Mouse (Mus musculus) adrenal gland, postnatal 10 days (tissue): ENCODE data around the gene Slit3. TPM values are rescaled to one million over a fixed set of nuclear protein-coding genes. Genes with fewer than 3 reads are reported as not detected.

Experiments used
- DNase-seq: peaks from one replicate; pipeline ENCODE4 v3.0.0; 2021; ENCODE audit warnings: mixed read lengths
- total RNA-seq, 2 experiments: library from RNA; stranded (reverse); gene quantifications; 2 replicates each; pipeline ENCODE4 v1.2.3; 2021

The Slit3 gene
- total RNA-seq, 2 experiments from 2014 or later: 36.9 to 45.0 TPM

DNA sequence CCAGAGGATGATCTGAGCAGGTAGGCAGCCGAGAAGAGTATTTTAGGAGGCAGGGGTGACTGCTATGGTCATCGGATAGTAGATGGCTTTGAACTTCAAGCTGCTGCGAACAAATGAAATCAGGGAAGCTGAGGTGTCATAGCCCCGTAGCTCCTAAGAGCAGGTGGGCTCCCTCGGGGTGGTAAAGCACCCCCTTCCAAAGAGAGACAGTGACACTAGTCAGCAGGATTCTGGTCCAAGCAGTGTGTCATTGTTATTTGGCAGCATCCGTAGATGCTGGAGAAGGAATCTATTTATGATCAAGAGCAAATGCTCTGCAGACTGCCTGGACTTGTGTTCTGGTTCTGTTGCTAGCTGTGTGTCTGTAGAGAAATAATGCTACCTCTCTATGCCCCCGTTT lies 154.3 kb downstream of the Slit3 start:
- no peak for DNase-seq

DNA sequence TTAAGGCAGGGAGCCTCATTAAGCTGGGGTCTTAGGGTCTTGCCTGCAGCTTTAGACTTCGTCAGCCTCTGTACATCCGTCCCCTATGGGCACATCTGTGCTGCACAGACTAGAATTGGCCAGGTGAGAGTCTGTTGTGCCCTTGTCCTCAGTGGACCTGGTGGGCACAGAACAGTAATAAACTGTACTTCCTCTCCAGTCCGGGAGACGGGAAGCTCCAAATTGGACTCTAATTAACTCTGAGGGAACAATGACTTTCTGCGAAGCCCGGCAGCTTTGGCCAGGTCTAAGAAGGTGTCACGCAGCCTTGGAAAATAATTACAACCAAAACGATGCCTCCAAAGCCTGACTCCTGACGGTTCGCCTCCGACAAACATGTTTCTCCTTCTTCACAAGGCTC lies 155.0 kb downstream of the Slit3 start:
- DNase-seq: no peak

DNA sequence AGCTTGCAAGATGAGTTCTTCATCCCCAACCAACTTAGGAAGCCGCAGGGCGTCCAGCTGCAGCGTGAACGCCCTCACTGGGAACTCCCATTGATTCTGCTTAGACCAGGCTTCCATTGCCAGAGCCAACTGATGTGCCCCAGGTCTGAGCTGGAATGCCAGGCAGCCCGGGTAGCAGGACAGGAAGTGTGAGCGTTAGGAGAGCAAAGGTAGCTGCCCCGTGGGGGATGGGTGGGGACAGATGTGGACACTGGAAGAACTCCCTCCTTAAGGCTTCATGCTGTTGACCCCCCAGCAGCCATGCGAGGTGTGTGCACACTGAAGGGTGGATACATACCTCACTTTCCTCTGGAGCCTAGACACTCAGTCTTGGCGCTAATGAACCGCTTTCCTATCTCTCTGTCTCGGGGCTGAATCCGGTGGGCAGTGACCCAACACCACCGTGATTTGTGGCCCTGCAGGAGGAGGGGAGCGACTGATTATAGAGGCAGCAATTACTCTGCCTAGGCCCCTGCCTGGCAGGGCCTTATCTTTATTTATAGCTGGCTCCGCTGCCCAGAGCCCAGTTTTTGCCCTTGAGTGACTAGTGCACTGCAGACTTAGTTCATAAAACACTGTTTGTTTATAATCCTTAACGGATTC lies 157.2 kb downstream of the Slit3 start:
- DNase-seq: peak; percentile 75

DNA sequence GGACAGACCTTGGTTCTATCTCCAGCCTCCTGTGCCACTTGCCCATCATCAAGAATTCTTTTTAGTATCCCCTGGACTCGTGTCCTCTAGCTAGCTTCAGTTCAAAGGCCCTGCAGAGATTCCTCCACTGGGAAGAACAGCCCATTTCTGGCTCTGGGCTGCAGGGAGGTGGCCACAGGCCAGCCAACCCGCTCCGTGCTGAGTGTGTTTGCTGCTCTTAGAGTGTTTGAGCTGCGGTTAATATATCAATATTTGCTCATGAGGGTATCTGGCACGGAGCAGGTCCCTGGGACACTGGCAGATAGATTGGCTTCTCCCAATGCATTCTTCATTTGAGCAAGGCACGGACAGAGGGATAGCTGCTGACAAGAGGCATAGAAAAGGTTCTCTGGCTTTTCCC lies 159.8 kb downstream of the Slit3 start:
- DNase-seq: no peak

GRCm38 (mm10) chr11:35282001-35282632 lies 161.1 kb downstream of the Slit3 start:
- no peak for DNase-seq

DNA sequence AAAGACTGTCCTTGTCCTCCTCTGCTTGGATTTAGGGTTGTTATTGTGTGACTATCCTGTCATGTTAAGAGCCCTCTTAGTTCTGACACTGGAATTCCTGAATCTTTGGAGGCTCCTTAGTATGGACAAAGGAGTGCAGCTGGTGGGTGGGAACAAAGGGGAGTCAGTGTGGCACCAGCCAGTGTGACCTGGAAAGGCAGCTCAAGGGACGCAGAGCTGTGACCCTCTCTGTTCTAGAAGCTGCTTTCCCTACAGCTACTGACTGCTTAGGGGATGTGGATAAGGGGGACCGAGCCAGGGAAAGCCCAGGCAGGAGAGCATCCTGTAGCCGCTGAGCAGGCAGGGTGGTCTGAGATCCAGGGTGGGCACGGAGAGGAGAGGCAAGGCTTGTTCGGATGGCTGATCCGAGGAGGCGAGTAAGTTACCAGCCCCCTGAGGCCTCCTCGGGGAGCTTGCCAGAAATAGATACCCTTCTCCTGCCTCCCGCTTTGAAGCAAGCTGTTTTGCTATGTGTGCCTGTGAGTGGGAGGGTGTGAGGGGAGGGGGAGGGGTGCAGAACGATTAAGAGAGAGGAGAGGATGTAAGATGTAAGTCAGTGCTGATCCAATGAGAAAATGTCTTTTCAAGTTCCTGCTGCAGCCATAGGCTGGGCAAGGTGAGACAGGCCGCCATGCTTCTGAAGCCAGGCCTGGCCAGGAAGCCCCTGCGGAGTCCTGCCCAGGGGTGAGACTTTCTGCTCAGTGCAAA lies 162.0 kb downstream of the Slit3 start:
- no peak for DNase-seq

- DNase-seq: peak; percentile 51
Observed at GRCm38 (mm10) chr11:35283767-35284166, 162.7 kb downstream of the Slit3 start.

- no peak for DNase-seq
Observed at GRCm38 (mm10) chr11:35286578-35287390, 165.8 kb downstream of the Slit3 start.

DNA sequence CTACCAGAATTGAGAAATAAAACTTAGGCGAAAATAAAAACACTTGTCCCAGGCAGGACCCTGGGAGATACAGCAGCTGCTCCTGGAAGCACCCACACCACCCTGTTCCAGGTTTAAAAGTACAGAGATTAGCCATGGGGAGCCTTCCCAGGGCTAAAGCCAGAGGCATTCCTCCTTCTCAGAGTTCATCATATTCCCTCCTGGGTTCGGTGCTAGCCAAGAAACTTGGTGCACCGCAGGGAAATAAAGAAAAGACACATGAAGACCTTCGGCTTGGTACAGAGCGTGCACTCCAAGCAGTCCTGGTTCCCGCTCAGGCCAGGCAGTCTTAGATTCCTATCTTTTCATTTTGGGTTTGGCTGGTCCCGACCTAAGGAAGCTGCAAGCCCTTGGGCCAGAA lies 167.0 kb downstream of the Slit3 start:
- DNase-seq: no peak

DNA sequence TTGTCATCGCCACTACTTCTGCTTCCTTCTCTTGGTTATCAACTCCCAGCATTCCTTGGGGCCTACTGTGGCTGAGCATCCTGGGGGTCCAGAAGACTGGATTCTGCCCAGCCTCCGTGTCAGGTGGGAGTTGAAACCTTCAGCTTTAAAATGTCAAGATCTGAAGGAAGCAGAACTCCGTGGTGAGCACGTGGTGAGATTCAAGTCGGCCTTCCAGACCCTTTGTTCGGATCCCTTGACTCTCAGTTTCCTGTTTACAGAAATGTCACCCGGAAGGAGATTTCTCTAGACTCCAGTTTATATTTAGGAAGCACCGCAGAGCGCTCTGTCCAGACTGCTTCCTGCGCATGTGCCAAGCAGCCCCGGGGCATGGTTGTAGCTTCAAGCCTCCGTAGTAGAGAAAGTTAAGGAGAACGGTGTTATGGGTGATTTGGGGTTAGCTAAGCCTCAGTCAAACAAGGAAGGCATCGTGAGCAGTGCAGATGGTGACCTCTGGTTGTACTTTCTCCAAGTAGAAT lies 167.8 kb downstream of the Slit3 start:
- DNase-seq: no peak

- no peak for DNase-seq
Observed at GRCm38 (mm10) chr11:35292228-35292747, 171.3 kb downstream of the Slit3 start.

DNA sequence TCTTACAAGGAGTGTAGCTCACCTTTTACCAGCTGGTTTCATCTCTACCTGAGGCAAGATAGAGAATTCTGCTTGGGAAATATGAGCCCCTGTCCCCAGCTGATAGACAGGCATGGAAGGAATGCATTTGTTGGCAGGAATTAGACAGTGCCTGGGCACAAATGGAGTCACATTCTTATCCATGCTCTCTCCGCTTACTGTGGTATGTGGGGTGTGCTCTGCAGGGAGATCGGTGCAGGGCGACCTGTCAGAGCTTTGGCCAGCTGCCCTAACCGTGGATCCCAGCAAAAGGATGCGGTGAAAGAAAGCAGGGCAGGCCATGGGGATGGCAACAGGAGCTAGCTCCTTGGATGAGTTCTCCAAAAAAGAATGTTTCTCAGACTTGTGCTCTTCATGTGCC lies 172.2 kb downstream of the Slit3 start:
- DNase-seq: no peak

GRCm38 (mm10) chr11:35294670-35295069 lies 173.6 kb downstream of the Slit3 start:
- no peak for DNase-seq

- DNase-seq: peak; percentile 48
Observed at GRCm38 (mm10) chr11:35295162-35295799, 174.3 kb downstream of the Slit3 start.

GRCm38 (mm10) chr11:35296803-35297202 lies 175.8 kb downstream of the Slit3 start:
- DNase-seq: no peak

DNA sequence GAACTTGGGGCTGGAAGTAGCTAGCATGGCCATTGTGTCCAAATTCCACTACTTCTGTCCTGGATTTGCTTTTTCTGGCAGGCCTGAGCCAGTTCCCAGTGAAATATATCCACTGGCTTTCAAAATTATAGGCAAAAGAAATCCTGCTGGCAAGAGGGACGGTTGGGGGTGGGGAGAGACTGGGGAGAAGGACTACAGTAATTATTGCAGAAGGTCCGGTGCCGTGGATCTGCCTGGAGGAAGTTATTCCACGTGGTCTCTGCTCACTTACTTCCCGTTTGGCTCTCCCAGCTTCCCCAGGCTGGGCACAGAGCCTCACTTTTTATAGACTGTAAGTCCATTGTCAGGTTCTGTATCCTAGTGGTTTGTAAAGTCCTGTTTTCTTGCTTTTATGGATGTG lies 176.3 kb downstream of the Slit3 start:
- peak; percentile 82 for DNase-seq

DNA sequence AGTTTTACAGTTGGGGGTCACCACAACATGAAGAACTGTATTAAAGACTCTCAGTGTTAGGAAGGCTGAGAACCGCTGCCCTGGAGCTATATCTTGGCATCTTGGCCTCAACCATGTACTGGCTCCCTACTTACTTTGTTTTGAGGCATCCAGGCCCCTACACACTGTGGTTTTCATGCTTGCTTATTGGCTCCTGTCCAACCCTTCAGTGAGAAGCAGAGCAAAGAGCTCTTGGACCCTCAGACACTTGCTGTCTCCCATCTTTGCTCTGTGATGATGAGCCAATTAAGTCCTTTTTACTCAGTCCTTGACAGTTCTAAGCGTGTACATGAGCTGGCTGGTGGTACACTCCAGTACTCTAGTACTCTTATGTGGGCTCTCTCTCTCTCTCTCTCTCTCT lies 177.5 kb downstream of the Slit3 start:
- DNase-seq: no peak

GRCm38 (mm10) chr11:35299857-35300375 lies 178.9 kb downstream of the Slit3 start:
- no peak for DNase-seq

DNA sequence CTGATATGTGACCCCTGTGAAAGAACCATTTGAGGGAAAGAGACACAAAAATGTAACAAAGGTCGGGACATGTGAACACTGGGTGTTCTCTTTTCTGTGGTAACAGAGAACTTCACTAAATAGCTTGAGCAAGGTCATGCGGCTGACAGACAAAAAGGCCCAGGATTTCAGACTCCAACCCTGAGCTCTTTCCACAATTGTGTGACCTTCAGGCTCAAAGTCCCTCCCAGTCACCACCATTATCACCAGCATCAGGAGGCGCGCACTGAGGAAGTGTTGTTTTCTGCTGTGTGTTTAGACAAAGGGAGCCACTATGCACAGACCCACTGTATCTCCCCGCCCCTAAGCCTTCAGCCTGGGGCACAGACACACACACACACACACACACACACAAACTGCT lies 181.2 kb downstream of the Slit3 start:
- DNase-seq: no peak

DNA sequence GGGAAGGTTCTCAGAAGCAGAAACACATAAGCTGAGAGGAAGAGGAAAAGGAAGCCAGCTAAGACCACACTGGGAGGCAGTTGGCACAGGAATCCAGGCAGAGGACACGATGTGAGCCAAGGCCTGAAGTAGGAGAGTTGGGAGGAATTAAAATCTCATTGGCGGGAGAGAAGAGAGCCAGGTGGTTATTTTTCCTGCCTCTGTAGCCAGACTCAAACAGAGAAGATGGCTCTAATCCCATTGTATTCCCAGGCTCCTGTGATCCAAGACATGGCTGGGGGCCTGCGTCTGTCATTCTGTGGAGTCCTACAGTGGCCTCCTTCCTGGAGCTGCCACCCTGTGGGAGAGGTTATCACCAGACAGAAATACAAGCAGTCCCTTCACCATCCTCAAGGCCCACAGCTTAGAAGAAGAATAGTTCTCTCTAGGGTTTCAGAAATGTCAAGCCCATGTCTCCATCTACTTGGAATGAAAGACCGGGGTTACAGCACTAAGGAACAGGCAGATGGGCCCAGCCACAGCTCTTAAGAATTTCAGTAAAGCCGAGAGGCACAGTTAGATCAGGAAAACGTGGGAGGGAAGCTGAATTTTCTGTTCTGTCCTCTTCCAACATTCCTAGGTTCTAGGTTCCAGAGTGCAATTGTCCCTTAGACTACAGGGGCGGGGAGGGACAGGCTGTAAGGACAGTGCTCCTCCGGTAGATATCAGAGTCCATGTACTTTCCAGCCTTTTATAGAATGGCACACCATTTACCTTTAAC lies 183.4 kb downstream of the Slit3 start:
- DNase-seq: no peak

- no peak for DNase-seq
Observed at GRCm38 (mm10) chr11:35305111-35305510, 184.1 kb downstream of the Slit3 start.
